Mouse (Mus musculus) heart, embryonic 11.5 days (tissue): ENCODE results near the gene Rtl5. TPM values are rescaled to one million over a fixed set of nuclear protein-coding genes. Genes with fewer than 3 reads are reported as not detected.

Experiments
- ATAC-seq: fragments of 200-750 bp; cut with Nextera tagmentation; replicated peaks from 2 replicates; pipeline ENCODE4 v1.8.0; 2017; ENCODE audit warnings: moderate library complexity; ENCODE audit not compliant: insufficient number of reproducible peaks, low FRiP score, low TSS enrichment
- H3K27ac ChIP-seq: fragments of 300-500 bp; sonication (generic); 2 replicates; pipeline ENCODE4 v1.5.1; 2014; ENCODE audit warnings: mild to moderate bottlenecking, low read depth, low read length
- H3K27me3 ChIP-seq: fragments of 300-500 bp; sonication (generic); 2 replicates; pipeline ENCODE4 v1.6.1; 2014; ENCODE audit warnings: mild to moderate bottlenecking, low read length, mixed read lengths; ENCODE audit not compliant: control insufficient read depth, insufficient read depth
- H3K36me3 ChIP-seq: fragments of 300-500 bp; sonication (generic); 2 replicates; pipeline ENCODE4 v1.6.1; 2014; ENCODE audit warnings: mild to moderate bottlenecking, low read length, moderate library complexity, mixed read lengths; ENCODE audit not compliant: control insufficient read depth, insufficient read depth
- H3K4me1 ChIP-seq: fragments of 300-500 bp; sonication (generic); 2 replicates; pipeline ENCODE4 v1.6.1; 2014; ENCODE audit warnings: low read length; ENCODE audit not compliant: control insufficient read depth, insufficient read depth
- H3K4me2 ChIP-seq: fragments of 300-500 bp; sonication (generic); 2 replicates; pipeline ENCODE4 v1.6.1; 2014; ENCODE audit warnings: mild to moderate bottlenecking, moderate library complexity
- H3K4me3 ChIP-seq: fragments of 300-500 bp; sonication (generic); 2 replicates; pipeline ENCODE4 v1.5.1; 2014; ENCODE audit warnings: low read depth, low read length
- H3K9ac ChIP-seq: fragments of 300-500 bp; sonication (generic); 2 replicates; pipeline ENCODE4 v1.6.1; 2014; ENCODE audit warnings: mild to moderate bottlenecking, low read depth, low read length, moderate library complexity
- H3K9me3 ChIP-seq: fragments of 300-500 bp; sonication (generic); replicated peaks from 2 replicates; pipeline ENCODE4 v1.6.1; 2016; ENCODE audit warnings: low read length; ENCODE audit not compliant: control insufficient read depth
- WGBS: fragments of 180-500 bp; shearing (Covaris S2); extraction: QIAGEN DNeasy Blood & Tissue Kit; methylation state at CpG from one replicate; pipeline ENCODE4 v1.1.7; 2014; ENCODE audit not compliant: insufficient replicate concordance; 5-methylcytosine and 5-hydroxymethylcytosine counted together
- polyA plus RNA-seq: library from polyadenylated mRNA; unstranded; fragments of >200 nt; fragmentation: Nextera tagmentation; extraction: Ambion mirVana; gene quantifications from 2 replicates; pipeline ENCODE4 v1.2.1, GENCODE M21; 2014

Rtl5 gene
- polyA plus RNA-seq, 1 experiment from 2014 or later: 0.92 TPM

- H3K27ac ChIP-seq: no peak overlapping the region
- no peak for ATAC-seq
- H3K27me3 ChIP-seq: peaks cover 2% of the 10 kb centered on the region; the same call in 1 of the 2 replicates
- no peaks in the 10 kb centered on the region for H3K9me3 ChIP-seq
- H3K36me3 ChIP-seq: no peaks in the 10 kb centered on the region
- 58% methylated on average over 9 of the region's 9 CpGs for WGBS
- H3K4me3 ChIP-seq: no peak overlapping the region
- no peak overlapping the region for H3K9ac ChIP-seq
- H3K4me1 ChIP-seq: no peaks in the 10 kb centered on the region
- no peak overlapping the region for H3K4me2 ChIP-seq
Measured at GRCm38 (mm10) chrX:102059437-102059836, 11.7 kb downstream of the Rtl5 start.

GRCm38 (mm10) chrX:102054009-102054408, 17.1 kb downstream of the Rtl5 start:
- ATAC-seq: no peak
- H3K4me3 ChIP-seq: no peak overlapping the region
- 84% methylated on average over 4 of the region's 4 CpGs for WGBS
- H3K27ac ChIP-seq: no peak overlapping the region
- no peaks in the 10 kb centered on the region for H3K36me3 ChIP-seq
- H3K27me3 ChIP-seq: no peaks in the 10 kb centered on the region
- no peak overlapping the region for H3K4me2 ChIP-seq
- H3K9ac ChIP-seq: no peak overlapping the region
- H3K4me1 ChIP-seq: no peaks in the 10 kb centered on the region
- no peaks in the 10 kb centered on the region for H3K9me3 ChIP-seq

GRCm38 (mm10) chrX:102053371-102053770, 17.7 kb downstream of the Rtl5 start:
- no peak overlapping the region for H3K4me2 ChIP-seq
- H3K4me1 ChIP-seq: no peaks in the 10 kb centered on the region
- no peaks in the 10 kb centered on the region for H3K36me3 ChIP-seq
- H3K9me3 ChIP-seq: no peaks in the 10 kb centered on the region
- no peaks in the 10 kb centered on the region for H3K27me3 ChIP-seq
- WGBS: 69% methylated on average over 2 of the region's 2 CpGs
- no peak for ATAC-seq
- H3K27ac ChIP-seq: no peak overlapping the region
- H3K9ac ChIP-seq: no peak overlapping the region
- H3K4me3 ChIP-seq: no peak overlapping the region

- Histone ChIP-seq H3K36me3 (no peaks in the 10 kb centered on the region), H3K9me3 (no peaks in the 10 kb centered on the region), H3K9ac (no peak overlapping the region), H3K27ac (no peak overlapping the region), H3K4me1 (no peaks in the 10 kb centered on the region), H3K27me3 (no peaks in the 10 kb centered on the region), H3K4me3 (no peak overlapping the region), H3K4me2 (no peak overlapping the region)
- 70% methylated on average over 4 of the region's 4 CpGs for WGBS
- no peak for ATAC-seq
Measured at GRCm38 (mm10) chrX:102051225-102051624, 19.9 kb downstream of the Rtl5 start.

GRCm38 (mm10) chrX:102050552-102050951, 20.6 kb downstream of the Rtl5 start:
- H3K9ac ChIP-seq: no peak overlapping the region
- H3K27ac ChIP-seq: no peak overlapping the region
- H3K4me3 ChIP-seq: no peak overlapping the region
- 65% methylated on average over 6 of the region's 6 CpGs for WGBS
- no peaks in the 10 kb centered on the region for H3K36me3 ChIP-seq
- ATAC-seq: no peak
- H3K4me2 ChIP-seq: no peak overlapping the region
- no peaks in the 10 kb centered on the region for H3K4me1 ChIP-seq
- H3K27me3 ChIP-seq: no peaks in the 10 kb centered on the region
- no peaks in the 10 kb centered on the region for H3K9me3 ChIP-seq

- no peak overlapping the region for H3K4me3 ChIP-seq
- WGBS: 81% methylated on average over 4 of the region's 4 CpGs
- no peak overlapping the region for H3K27ac ChIP-seq
- no peak for ATAC-seq
- peaks cover 3% of the 10 kb centered on the region; the same call in 1 of the 2 replicates for H3K36me3 ChIP-seq
- no peaks in the 10 kb centered on the region for H3K4me1 ChIP-seq
- H3K9me3 ChIP-seq: no peaks in the 10 kb centered on the region
- H3K27me3 ChIP-seq: no peaks in the 10 kb centered on the region
- no peak overlapping the region for H3K4me2 ChIP-seq
- no peak overlapping the region for H3K9ac ChIP-seq
Measured at GRCm38 (mm10) chrX:102042386-102042785, 28.7 kb downstream of the Rtl5 start.

- H3K4me1 ChIP-seq: no peaks in the 10 kb centered on the region
- peaks cover 3% of the 10 kb centered on the region; the same call in 1 of the 2 replicates for H3K36me3 ChIP-seq
- H3K4me2 ChIP-seq: no peak overlapping the region
- H3K27me3 ChIP-seq: no peaks in the 10 kb centered on the region
- H3K9ac ChIP-seq: no peak overlapping the region
- H3K9me3 ChIP-seq: no peaks in the 10 kb centered on the region
- no peak overlapping the region for H3K4me3 ChIP-seq
- WGBS: 75% methylated on average over 7 of the region's 7 CpGs
- no peak overlapping the region for H3K27ac ChIP-seq
- no peak for ATAC-seq
Measured at GRCm38 (mm10) chrX:102041562-102041961, 29.5 kb downstream of the Rtl5 start.

- peaks cover 3% of the 10 kb centered on the region; the same call in 1 of the 2 replicates for H3K36me3 ChIP-seq
- no peaks in the 10 kb centered on the region for H3K9me3 ChIP-seq
- no peak overlapping the region for H3K27ac ChIP-seq
- no peak overlapping the region for H3K4me2 ChIP-seq
- WGBS: 60% methylated on average over 2 of the region's 2 CpGs
- no peaks in the 10 kb centered on the region for H3K4me1 ChIP-seq
- no peak overlapping the region for H3K9ac ChIP-seq
- no peak overlapping the region for H3K4me3 ChIP-seq
- H3K27me3 ChIP-seq: no peaks in the 10 kb centered on the region; the same call in 1 of the 2 replicates
- no peak for ATAC-seq
Measured at GRCm38 (mm10) chrX:102037506-102037905, 33.6 kb downstream of the Rtl5 start.

GRCm38 (mm10) chrX:102036866-102037361, 34.2 kb downstream of the Rtl5 start:
- Histone ChIP-seq H3K4me2 (no peak overlapping the region), H3K9me3 (no peaks in the 10 kb centered on the region), H3K27ac (no peak overlapping the region), H3K9ac (no peak overlapping the region), H3K27me3 (no peaks in the 10 kb centered on the region; the same call in 1 of the 2 replicates), H3K4me3 (no peak overlapping the region), H3K36me3 (peaks cover 3% of the 10 kb centered on the region; the same call in 1 of the 2 replicates), H3K4me1 (no peaks in the 10 kb centered on the region)
- ATAC-seq: no peak
- WGBS: 90% methylated on average over 3 of the region's 3 CpGs
